Mouse (Mus musculus): ENCODE measurements around the gene Vgll3. TPM values are rescaled to one million over a fixed set of nuclear protein-coding genes. Genes with fewer than 3 reads are reported as not detected.

The Vgll3 gene
- polyA plus RNA-seq, 1 experiment from 2014 or later = 2.8 TPM

GRCm38 (mm10) chr16:65868933-65869332 lies 53.9 kb downstream of the Vgll3 start:
- no peak for TF ChIP-seq CTCF (IDR thresholded peaks at IDR 0.05; ENCODE audit: low read depth)
- no peak overlapping the region for H3K27ac ChIP-seq
- H3K9me3 ChIP-seq (replicated peaks; ENCODE audit: low read length) = no peaks in the 10 kb centered on the region
- WGBS = 63% methylated on average over 2 of the region's 2 CpGs
- DNase-seq (ENCODE audit: low spot score) = peak; percentile 47
- no peak for ATAC-seq (replicated peaks; ENCODE audit: low FRiP score, low read depth)
- H3K9ac ChIP-seq (ENCODE audit: low read depth, low read length) = no peak overlapping the region
- H3K4me3 ChIP-seq (replicated peaks; ENCODE audit: low read depth, low read length) = no peak overlapping the region
- H3K27me3 ChIP-seq (ENCODE audit: insufficient read depth, low read length) = no peaks in the 10 kb centered on the region
- H3K36me3 ChIP-seq (ENCODE audit: insufficient read depth, low read length) = no peaks in the 10 kb centered on the region
- no peaks in the 10 kb centered on the region for H3K4me1 ChIP-seq (replicated peaks; ENCODE audit: insufficient read depth, low read length)
- no peak overlapping the region for H3K4me2 ChIP-seq (ENCODE audit: low read length)

DNA sequence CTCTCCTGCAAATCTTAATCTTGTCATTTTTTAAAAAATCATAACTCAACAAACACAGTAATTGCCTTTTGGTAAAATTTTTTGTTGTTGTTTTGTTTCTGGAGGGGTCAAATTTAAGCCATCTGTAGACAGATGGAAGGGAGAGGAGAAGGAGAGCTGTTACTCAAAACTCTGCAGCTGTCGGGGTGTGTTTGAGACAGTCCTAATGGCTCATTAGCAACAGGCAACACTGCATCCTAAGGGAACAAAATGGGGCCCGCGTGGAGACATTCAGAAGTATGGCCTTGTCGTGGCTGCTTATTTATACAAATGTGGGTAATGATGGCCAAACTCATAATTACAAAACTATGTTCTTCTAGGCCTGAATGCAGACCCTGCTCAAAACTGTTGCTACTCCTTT lies 73.9 kb downstream of the Vgll3 start:
- Histone ChIP-seq H3K9me3 (replicated peaks; ENCODE audit: low read length) (no peaks in the 10 kb centered on the region), H3K4me3 (replicated peaks; ENCODE audit: low read depth, low read length) (no peak overlapping the region), H3K4me1 (replicated peaks; ENCODE audit: insufficient read depth, low read length) (no peaks in the 10 kb centered on the region), H3K4me2 (ENCODE audit: low read length) (no peak overlapping the region), H3K36me3 (ENCODE audit: insufficient read depth, low read length) (no peaks in the 10 kb centered on the region), H3K27ac (no peak overlapping the region), H3K27me3 (ENCODE audit: insufficient read depth, low read length) (no peaks in the 10 kb centered on the region), H3K9ac (ENCODE audit: low read depth, low read length) (no peak overlapping the region)
- no peak for TF ChIP-seq CTCF (IDR thresholded peaks at IDR 0.05; ENCODE audit: low read depth)
- DNase-seq (ENCODE audit: low spot score) = no peak
- no peak for ATAC-seq (replicated peaks; ENCODE audit: low FRiP score, low read depth)
- WGBS = 87% methylated on average over 4 of the region's 4 CpGs
